Mouse (Mus musculus) lung, adult 18-20 months (tissue): ENCODE results near the gene Cbx5.
A peak's percentile ranks its signal among the peaks of the same experiment; 100 is the strongest.
"Not testable (repeated sequence)": the region's sequence is repeated elsewhere in the genome, so short reads cannot be mapped to it uniquely, and the experiment has no call there.

Experiments used
- DNase-seq, 2 experiments: peaks; one replicate each; pipeline ENCODE4 v3.0.0; 2022; ENCODE audit warnings: mixed read lengths in 2 of 2

The Cbx5 gene

GRCm38 (mm10) chr15:103250195-103250740 is 10.7 kb upstream of the Cbx5 start:
- DNase-seq = peak; percentile 78 to 85

- DNase-seq = not testable (repeated sequence)
Measured at GRCm38 (mm10) chr15:103249511-103249910, 9.9 kb upstream of the Cbx5 start.

- no peak for DNase-seq
Measured at GRCm38 (mm10) chr15:103248401-103249313, 9.0 kb upstream of the Cbx5 start.

- DNase-seq = no peak
Measured at GRCm38 (mm10) chr15:103247782-103248400, 8.3 kb upstream of the Cbx5 start.

- DNase-seq = no peak
Measured at GRCm38 (mm10) chr15:103247078-103247781, 7.6 kb upstream of the Cbx5 start.

GRCm38 (mm10) chr15:103245616-103246015 is 6.0 kb upstream of the Cbx5 start:
- DNase-seq = no peak

GRCm38 (mm10) chr15:103242885-103243284 is 3.3 kb upstream of the Cbx5 start:
- DNase-seq = no peak

- DNase-seq = not testable (repeated sequence)
Measured at GRCm38 (mm10) chr15:103241071-103242018, 1.7 kb upstream of the Cbx5 start.

GRCm38 (mm10) chr15:103240160-103241028 is 778 bp upstream of the Cbx5 start, which contains the start of gene Hnrnpa1:
Gene Hnrnpa1, plus strand, starts transcription at chr15:103240432.
- DNase-seq = peak; percentile 97 to 98

GRCm38 (mm10) chr15:103239130-103239684 is 409 bp downstream of the Cbx5 start:
- peak; percentile 95 to 96 for DNase-seq

- no peak for DNase-seq
Measured at GRCm38 (mm10) chr15:103237295-103237694, 2.3 kb downstream of the Cbx5 start.

GRCm38 (mm10) chr15:103233119-103233518 is 6.5 kb downstream of the Cbx5 start:
- DNase-seq = peak in 1 of 2 experiments; percentile 24

- no peak for DNase-seq
Measured at GRCm38 (mm10) chr15:103228904-103229303, 10.7 kb downstream of the Cbx5 start.

- no peak for DNase-seq
Measured at GRCm38 (mm10) chr15:103227572-103227971, 12.0 kb downstream of the Cbx5 start.

- no peak for DNase-seq
Measured at GRCm38 (mm10) chr15:103227022-103227421, 12.6 kb downstream of the Cbx5 start.

GRCm38 (mm10) chr15:103224161-103224560 is 15.5 kb downstream of the Cbx5 start:
- DNase-seq = no peak

- no peak for DNase-seq
Measured at GRCm38 (mm10) chr15:103221386-103221785, 18.2 kb downstream of the Cbx5 start.

GRCm38 (mm10) chr15:103220785-103221184 is 18.8 kb downstream of the Cbx5 start:
- peak in 1 of 2 experiments; percentile 22 for DNase-seq

GRCm38 (mm10) chr15:103216052-103216451 is 23.6 kb downstream of the Cbx5 start:
- DNase-seq = no peak
